Mouse (Mus musculus) olfactory bulb, adult 2 months (tissue): ENCODE measurements around the gene Cx3cl1. TPM values are rescaled to one million over a fixed set of nuclear protein-coding genes. Genes with fewer than 3 reads are reported as not detected.

Source experiments
- H3K27ac ChIP-seq: fragments of 200-500 bp; 2 replicates; pipeline ENCODE4 v1.5.1; 2012; ENCODE audit warnings: low read depth, low read length; ENCODE audit not compliant: insufficient read depth
- H3K4me1 ChIP-seq: fragments of 200-500 bp; 2 replicates; pipeline ENCODE4 v1.6.1; 2012; ENCODE audit warnings: low read length; ENCODE audit not compliant: control insufficient read depth, insufficient read depth
- H3K4me3 ChIP-seq: fragments of 200-500 bp; 2 replicates; pipeline ENCODE4 v1.5.1; 2012; ENCODE audit warnings: mild to moderate bottlenecking, low read depth, low read length, moderate library complexity; ENCODE audit not compliant: insufficient read depth
- CTCF ChIP-seq: fragments of 200-500 bp; IDR thresholded peaks from 2 replicates; pipeline ENCODE4 v1.5.1; 2012; ENCODE audit warnings: low read depth, mild to moderate bottlenecking, low read length, moderate library complexity; ENCODE audit not compliant: insufficient read depth
- POLR2A ChIP-seq: fragments of 200-500 bp; IDR thresholded peaks from 2 replicates; pipeline ENCODE4 v1.6.1; 2012; ENCODE audit warnings: mild to moderate bottlenecking, low read depth, low read length, moderate library complexity; ENCODE audit not compliant: insufficient read depth
- WGBS: fragments of 180-500 bp; shearing (Covaris S2); methylation state at CpG from one replicate; pipeline ENCODE4 v1.1.7; 2018; 5-methylcytosine and 5-hydroxymethylcytosine counted together
- polyA plus RNA-seq: library from polyadenylated mRNA; stranded (reverse); fragments of >200 nt; gene quantifications from 2 replicates; pipeline ENCODE4 v1.2.4, GENCODE M21; 2012; ENCODE audit warnings: low replicate concordance; ENCODE audit not compliant: missing spikeins, insufficient read depth, insufficient read length

Gene Cx3cl1
- polyA plus RNA-seq, 1 experiment: not detected

- Histone ChIP-seq H3K4me1 (peaks cover 56% of the 10 kb centered on the region), H3K4me3 (no peak overlapping the region), H3K27ac (no peak overlapping the region)
- WGBS: 86% methylated on average over 16 of the region's 16 CpGs
- TF ChIP-seq CTCF: no peak
- no peak for TF ChIP-seq POLR2A
Measured at GRCm38 (mm10) chr8:94779534-94780294, 7.9 kb downstream of the Cx3cl1 start.

GRCm38 (mm10) chr8:94780491-94781154 lies 8.8 kb downstream of the Cx3cl1 start:
- Histone ChIP-seq H3K4me3 (no peak overlapping the region), H3K27ac (no peak overlapping the region), H3K4me1 (peaks cover 59% of the 10 kb centered on the region)
- TF ChIP-seq POLR2A (no peak), CTCF (no peak)
- 79% methylated on average over 21 of the region's 21 CpGs for WGBS

GRCm38 (mm10) chr8:94781155-94781837 lies 9.5 kb downstream of the Cx3cl1 start:
- WGBS: 56% methylated on average over 7 of the region's 7 CpGs
- H3K4me1 ChIP-seq: peaks cover 57% of the 10 kb centered on the region
- no peak overlapping the region for H3K27ac ChIP-seq
- no peak for TF ChIP-seq CTCF
- no peak for TF ChIP-seq POLR2A
- no peak overlapping the region for H3K4me3 ChIP-seq

- no peak for TF ChIP-seq POLR2A
- WGBS: 14% methylated on average over 11 of the region's 11 CpGs
- no peak overlapping the region for H3K27ac ChIP-seq
- H3K4me1 ChIP-seq: peaks cover 57% of the 10 kb centered on the region
- H3K4me3 ChIP-seq: no peak overlapping the region
Measured at GRCm38 (mm10) chr8:94781838-94782235, 10.0 kb downstream of the Cx3cl1 start.

- TF ChIP-seq CTCF: no peak
- TF ChIP-seq POLR2A: no peak
- Histone ChIP-seq H3K4me1 (peaks cover 46% of the 10 kb centered on the region), H3K27ac (no peak overlapping the region), H3K4me3 (no peak overlapping the region)
- 47% methylated on average over 4 of the region's 4 CpGs for WGBS
Measured at GRCm38 (mm10) chr8:94783890-94784289, 12.1 kb downstream of the Cx3cl1 start.

GRCm38 (mm10) chr8:94785247-94785985 lies 13.6 kb downstream of the Cx3cl1 start:
- 60% methylated on average over 12 of the region's 12 CpGs for WGBS
- TF ChIP-seq POLR2A (no peak), CTCF (no peak)
- H3K4me1 ChIP-seq: peaks cover 31% of the 10 kb centered on the region
- no peak overlapping the region for H3K4me3 ChIP-seq
- no peak overlapping the region for H3K27ac ChIP-seq

GRCm38 (mm10) chr8:94785995-94786595 lies 14.3 kb downstream of the Cx3cl1 start:
- 70% methylated on average over 6 of the region's 6 CpGs for WGBS
- H3K4me3 ChIP-seq: no peak overlapping the region
- H3K27ac ChIP-seq: no peak overlapping the region
- peaks cover 25% of the 10 kb centered on the region for H3K4me1 ChIP-seq
- TF ChIP-seq CTCF (no peak), POLR2A (no peak)
